8 mouse cellular contexts compared by ENCODE assay signal in genomic region chr5:31562036-31562666, GRCm38 (mm10). TPM values are rescaled to one million over a fixed set of nuclear protein-coding genes. Genes with fewer than 3 reads are reported as not detected.
DNase-seq lines count a peak whose midpoint lies in the region; ATAC-seq lines count a peak whose summit lies in the region.

No protein-coding gene starts in this region.

- H3K4me3 ChIP-seq in hindbrain, embryonic 11.5 days (ENCODE audit: low read depth, low read length): no peak overlapping the region

- H3K4me1 ChIP-seq in hindbrain, embryonic 11.5 days (replicated peaks; ENCODE audit: control insufficient read depth, insufficient read depth, low read length): no peaks in the 10 kb centered on the region

- no peaks in the 10 kb centered on the region for H3K36me3 ChIP-seq in hindbrain, embryonic 11.5 days (ENCODE audit: control insufficient read depth, insufficient read depth, low read length)

- WGBS in hindbrain, embryonic 11.5 days: 90% methylated on average over 7 of the region's 7 CpGs

- no peaks in the 10 kb centered on the region for H3K9me3 ChIP-seq in hindbrain, embryonic 11.5 days (ENCODE audit: control insufficient read depth, low read length)

- DNase-seq in 3T3-L1 (ENCODE audit: low read depth, low spot score): peak; percentile 68
- DNase-seq in adrenal gland, postnatal 25 days: peak; percentile 26
- peak; percentile 38 to 50 for DNase-seq in heart, postnatal 36 days
- peak; percentile 69 to 72 for DNase-seq in left cerebral cortex, postnatal 14 days (ENCODE audit: low spot score in 2 of 2)
- DNase-seq in natural killer cell, adult 2 months (ENCODE audit: low spot score in 2 of 2): no peak
- DNase-seq in thymus, postnatal 25 days: no peak
- no peak for DNase-seq in hindbrain, embryonic 11.5 days (ENCODE audit: low spot score)
- no peak for DNase-seq in MN1 (ENCODE audit: low spot score)

- intact Hi-C loops in heart, postnatal 36 days (cut with DNase I): loop anchor here (2.0 to 5.0 kb wide), 6 partner anchors 35 to 755 kb away; partner anchors contain the start of gene Mrpl33
- intact Hi-C loops in left cerebral cortex, postnatal 14 days (cut with DNase I): loop anchor here (10.0 kb wide), 1 partner anchor 743 kb away; no protein-coding TSS in a partner anchor

- no peaks in the 10 kb centered on the region for H3K27me3 ChIP-seq in hindbrain, embryonic 11.5 days (ENCODE audit: control insufficient read depth, insufficient read depth, low read length)

- no peak overlapping the region for H3K27ac ChIP-seq in hindbrain, embryonic 11.5 days (ENCODE audit: low read depth, low read length)

- ATAC-seq in hindbrain, embryonic 11.5 days (ENCODE audit: low FRiP score): no peak

- no peak overlapping the region for H3K9ac ChIP-seq in hindbrain, embryonic 11.5 days (ENCODE audit: low read depth, low read length)

- no peak overlapping the region for H3K4me2 ChIP-seq in hindbrain, embryonic 11.5 days (replicated peaks; ENCODE audit: low read depth, low read length)

RNA-seq across cellular contexts. Expression of gene Supt7l, which starts 34.5 kb away (rescaled TPM):
- total RNA-seq in adrenal gland, postnatal 25 days (2021): 16.3 and 23.0 TPM in 2 replicates
- 10 to 100 TPM; 13.5 to 13.6 TPM for total RNA-seq in heart, postnatal 36 days (2021)
- total RNA-seq in left cerebral cortex, postnatal 14 days (2021): 10 to 100 TPM; 16.9 to 17.1 TPM
- 21.3 and 27.4 TPM in 2 replicates for polyA plus RNA-seq in hindbrain, embryonic 11.5 days (2014; fragmentation: Nextera tagmentation; extraction: Ambion mirVana)

RNA-seq across cellular contexts. Expression of gene Mrpl33, which starts 34.6 kb away (rescaled TPM):
- total RNA-seq in adrenal gland, postnatal 25 days (2021): 408 and 439 TPM in 2 replicates
- 100 to 1,000 TPM; 314 to 335 TPM for total RNA-seq in heart, postnatal 36 days (2021)
- 100 to 1,000 TPM; 113 to 114 TPM for total RNA-seq in left cerebral cortex, postnatal 14 days (2021)
- polyA plus RNA-seq in hindbrain, embryonic 11.5 days (2014; fragmentation: Nextera tagmentation; extraction: Ambion mirVana): 213 and 215 TPM in 2 replicates

RNA-seq across cellular contexts. Expression of gene Slc4a1ap, which starts 35.4 kb away (rescaled TPM):
- 35.7 and 38.4 TPM in 2 replicates for total RNA-seq in adrenal gland, postnatal 25 days (2021)
- 10 to 100 TPM; 19.8 to 22.8 TPM for total RNA-seq in heart, postnatal 36 days (2021)
- 10 to 100 TPM; 47.1 to 50.7 TPM for total RNA-seq in left cerebral cortex, postnatal 14 days (2021)
- 33.4 and 34.9 TPM in 2 replicates for polyA plus RNA-seq in hindbrain, embryonic 11.5 days (2014; fragmentation: Nextera tagmentation; extraction: Ambion mirVana)

Comparison
In these comparisons a context has a peak if more than half of its experiments do, and no peak if none do; other contexts are left out.
1. DNase-seq: peak in 3T3-L1 (single experiment), adrenal gland, postnatal 25 days (single experiment), heart, postnatal 36 days (2 of 2) and left cerebral cortex, postnatal 14 days (2 of 2); none in natural killer cell, adult 2 months (0 of 2), thymus, postnatal 25 days (single experiment), hindbrain, embryonic 11.5 days (single experiment) and MN1 (single experiment).